Mouse (Mus musculus): Measurements from ENCODE around the gene Cldnd1. TPM values are rescaled to one million over a fixed set of nuclear protein-coding genes. Genes with fewer than 3 reads are reported as not detected.

The Cldnd1 gene
- polyA plus RNA-seq, 1 experiment from 2014 or later, result 142 TPM

DNA sequence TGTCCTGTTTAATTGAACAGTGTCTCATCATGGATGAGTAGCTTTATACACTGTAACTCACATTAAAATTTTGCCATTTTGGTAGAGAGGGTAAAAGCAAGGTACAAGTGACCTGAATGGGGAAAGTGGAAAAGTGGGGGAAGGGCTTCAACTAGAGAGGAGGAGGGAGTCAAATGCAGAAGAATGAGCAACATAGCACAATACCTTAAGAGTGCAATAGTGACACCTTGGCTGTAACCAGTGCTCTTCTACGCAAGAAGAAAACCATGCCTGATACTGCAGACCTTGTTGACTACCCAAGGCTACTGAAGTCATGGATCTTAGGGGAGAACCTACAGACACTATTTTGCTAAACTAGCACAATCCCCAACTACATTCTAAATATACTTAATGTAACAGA is 30.4 kb upstream of the Cldnd1 start:
- Histone ChIP-seq H3K36me3 (no peaks in the 10 kb centered on the region), H3K4me2 (replicated peaks) (no peak overlapping the region), H3K9me3 (no peaks in the 10 kb centered on the region), H3K27ac (no peak overlapping the region), H3K4me1 (no peaks in the 10 kb centered on the region), H3K9ac (no peak overlapping the region), H3K27me3 (no peaks in the 10 kb centered on the region), H3K4me3 (no peak overlapping the region)
- ATAC-seq (ENCODE audit: low FRiP score, low read depth), result no peak
- 92% methylated on average over 1 of the region's 1 CpGs for WGBS

DNA sequence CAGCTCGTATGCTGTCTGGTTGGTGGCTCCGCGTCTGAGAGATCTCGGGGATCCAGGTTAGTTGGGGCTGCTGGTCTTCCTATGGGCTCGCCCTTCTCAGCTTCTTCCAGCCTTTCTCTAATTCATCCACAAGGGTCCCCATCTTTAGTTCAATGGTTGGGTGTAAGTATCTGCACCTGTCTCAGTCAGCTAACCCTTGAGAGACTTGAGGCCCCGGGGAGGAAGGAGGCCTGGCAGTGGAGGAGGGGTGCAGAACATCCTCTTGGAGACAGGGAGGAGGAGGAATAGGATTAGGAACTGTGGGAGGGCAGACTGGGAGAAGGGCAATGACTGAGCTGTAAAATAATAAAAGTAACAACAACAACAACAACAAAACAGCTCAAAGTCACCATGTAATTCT is 27.5 kb upstream of the Cldnd1 start:
- no peaks in the 10 kb centered on the region for H3K36me3 ChIP-seq
- 59% methylated on average over 6 of the region's 6 CpGs for WGBS
- no peak overlapping the region for H3K4me3 ChIP-seq
- H3K4me1 ChIP-seq, result no peaks in the 10 kb centered on the region
- no peaks in the 10 kb centered on the region for H3K9me3 ChIP-seq
- ATAC-seq (ENCODE audit: low FRiP score, low read depth), result no peak
- H3K27ac ChIP-seq, result no peak overlapping the region
- no peak overlapping the region for H3K9ac ChIP-seq
- no peaks in the 10 kb centered on the region for H3K27me3 ChIP-seq
- no peak overlapping the region for H3K4me2 ChIP-seq (replicated peaks)

DNA sequence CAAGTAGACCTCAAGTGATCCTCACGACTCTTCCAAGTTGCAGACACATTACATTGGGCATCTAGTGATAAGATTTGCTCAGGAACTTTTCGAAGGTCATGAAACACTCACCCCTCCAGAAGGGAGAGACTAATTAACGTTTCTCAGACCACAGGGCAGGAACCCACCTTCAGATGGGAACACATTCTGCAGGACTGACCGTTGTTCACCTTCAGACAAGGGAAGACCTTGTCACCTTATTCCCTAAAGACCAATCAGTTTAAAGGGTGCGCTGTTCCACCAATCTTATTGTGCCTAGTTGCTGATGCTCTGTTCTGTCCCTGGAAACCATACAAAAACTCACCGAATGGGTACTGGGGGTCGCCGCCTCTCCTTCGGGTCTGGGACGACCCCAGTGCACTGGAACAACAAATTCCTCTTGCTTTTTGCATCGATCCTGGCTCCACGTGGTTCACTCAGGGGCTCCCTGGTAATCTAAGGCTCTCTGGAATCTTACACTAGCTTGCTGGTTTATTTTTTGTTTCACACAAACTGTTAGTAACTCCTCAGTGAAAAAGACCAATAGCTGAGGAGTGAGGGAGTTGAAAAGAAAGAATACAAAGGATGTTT is 26.8 kb upstream of the Cldnd1 start:
- ATAC-seq (ENCODE audit: low FRiP score, low read depth), result no peak

DNA sequence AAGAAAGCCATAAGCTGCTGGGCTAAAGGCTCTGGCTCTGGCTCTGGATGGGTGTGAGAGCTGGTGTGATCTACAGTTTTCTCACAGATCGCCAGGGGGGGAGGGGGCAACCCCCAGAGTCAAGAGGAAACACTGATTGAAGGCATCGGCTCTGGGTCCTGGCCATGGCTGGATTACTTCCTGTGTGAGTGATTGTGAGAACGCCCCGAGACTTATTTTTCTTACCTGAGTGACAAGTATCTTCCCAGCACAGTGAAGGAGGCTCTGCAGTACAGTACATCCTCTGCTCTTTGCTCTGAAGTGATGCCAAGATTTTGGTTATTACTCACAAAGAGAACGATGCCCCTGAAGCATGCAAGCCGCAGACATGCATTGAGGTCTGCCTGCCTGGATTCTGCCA is 25.9 kb upstream of the Cldnd1 start:
- Histone ChIP-seq H3K27me3 (no peaks in the 10 kb centered on the region), H3K4me3 (no peak overlapping the region), H3K4me1 (no peaks in the 10 kb centered on the region), H3K4me2 (replicated peaks) (no peak overlapping the region), H3K27ac (no peak overlapping the region), H3K36me3 (no peaks in the 10 kb centered on the region), H3K9ac (no peak overlapping the region), H3K9me3 (no peaks in the 10 kb centered on the region)
- no peak for ATAC-seq (ENCODE audit: low FRiP score, low read depth)
- WGBS, result 49% methylated on average over 6 of the region's 6 CpGs

More for the DNA sequence above, 26.8 kb upstream of the Cldnd1 start:
- no peaks in the 10 kb centered on the region for H3K9me3 ChIP-seq
- H3K4me3 ChIP-seq, result no peak overlapping the region
- no peaks in the 10 kb centered on the region for H3K27me3 ChIP-seq
- no peak overlapping the region for H3K27ac ChIP-seq
- H3K4me2 ChIP-seq (replicated peaks), result no peak overlapping the region
- no peaks in the 10 kb centered on the region for H3K36me3 ChIP-seq
- H3K9ac ChIP-seq, result no peak overlapping the region
- H3K4me1 ChIP-seq, result no peaks in the 10 kb centered on the region
- 83% methylated on average over 12 of the region's 12 CpGs for WGBS

DNA sequence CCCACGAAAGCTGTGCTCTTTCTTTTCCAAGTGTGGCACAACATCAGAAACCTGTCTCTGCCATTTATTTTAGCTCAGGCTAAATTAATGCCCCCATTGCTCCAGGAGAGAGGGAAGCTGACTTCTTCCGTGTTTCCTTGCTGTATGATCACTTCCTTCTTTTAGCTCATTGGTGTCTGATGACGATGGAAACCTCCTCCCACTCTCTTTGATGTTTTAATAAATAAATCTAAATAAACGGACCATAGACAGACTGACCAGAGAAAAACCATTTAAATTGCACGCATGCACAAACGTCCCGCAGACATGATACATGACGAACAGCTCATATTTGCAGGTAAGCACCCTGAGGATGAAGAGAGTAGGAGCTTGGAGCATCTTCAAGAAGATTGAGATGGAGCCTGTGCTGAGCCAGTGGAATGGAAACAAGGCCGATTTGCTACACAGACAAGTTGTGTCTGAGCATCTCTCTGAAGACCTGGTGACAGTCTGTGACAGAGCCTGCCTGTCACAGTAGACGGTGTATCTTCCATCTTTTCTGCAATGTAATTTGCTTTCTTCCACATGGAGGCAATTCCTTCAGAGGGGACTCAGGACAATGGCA is 25.3 kb upstream of the Cldnd1 start:
- Histone ChIP-seq H3K9ac (no peak overlapping the region), H3K27me3 (no peaks in the 10 kb centered on the region), H3K4me2 (replicated peaks) (no peak overlapping the region), H3K4me3 (no peak overlapping the region), H3K27ac (no peak overlapping the region), H3K4me1 (no peaks in the 10 kb centered on the region), H3K36me3 (no peaks in the 10 kb centered on the region), H3K9me3 (no peaks in the 10 kb centered on the region)
- ATAC-seq (ENCODE audit: low FRiP score, low read depth), result no peak
- WGBS, result 74% methylated on average over 10 of the region's 10 CpGs

DNA sequence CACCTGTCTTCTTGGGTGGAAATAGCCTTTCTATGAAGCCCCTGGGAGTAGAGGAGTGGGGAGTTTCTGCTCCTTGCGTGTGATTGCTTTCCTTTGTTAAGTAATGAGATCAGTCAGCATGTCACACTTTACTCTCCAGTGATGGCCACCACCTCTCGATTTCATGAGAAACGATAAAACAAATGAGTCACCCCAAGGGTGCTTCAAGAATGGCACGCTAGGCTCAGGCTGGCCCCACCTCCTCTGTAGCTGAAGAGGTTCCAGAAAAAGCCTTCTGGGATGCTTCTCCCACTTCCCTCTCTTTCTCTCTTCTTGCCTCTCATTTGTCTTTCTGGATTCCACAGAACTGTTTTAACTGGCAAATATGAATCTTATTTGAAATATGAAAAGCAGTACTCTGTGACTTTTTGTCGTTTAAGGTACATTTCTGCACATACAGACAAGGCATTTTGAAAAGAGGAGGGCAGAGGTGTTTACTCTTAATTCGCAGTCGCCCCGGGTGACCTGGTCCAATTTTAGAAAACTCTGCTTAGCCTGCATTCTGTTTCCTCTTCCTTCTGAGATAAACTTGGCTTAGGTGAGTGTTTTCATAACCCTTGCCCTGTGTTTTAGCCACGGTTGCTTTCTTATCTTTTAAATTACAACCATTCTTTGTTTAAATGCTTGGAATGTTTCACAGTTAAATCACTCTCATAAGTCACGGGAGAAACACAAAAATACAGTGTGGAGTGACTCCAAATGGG is 24.2 kb upstream of the Cldnd1 start:
- 43% methylated on average over 10 of the region's 10 CpGs for WGBS
- Histone ChIP-seq H3K4me1 (no peaks in the 10 kb centered on the region), H3K4me2 (replicated peaks) (no peak overlapping the region), H3K9ac (no peak overlapping the region), H3K4me3 (no peak overlapping the region), H3K27me3 (no peaks in the 10 kb centered on the region), H3K9me3 (no peaks in the 10 kb centered on the region), H3K36me3 (no peaks in the 10 kb centered on the region), H3K27ac (no peak overlapping the region)
- ATAC-seq (ENCODE audit: low FRiP score, low read depth), result no peak

DNA sequence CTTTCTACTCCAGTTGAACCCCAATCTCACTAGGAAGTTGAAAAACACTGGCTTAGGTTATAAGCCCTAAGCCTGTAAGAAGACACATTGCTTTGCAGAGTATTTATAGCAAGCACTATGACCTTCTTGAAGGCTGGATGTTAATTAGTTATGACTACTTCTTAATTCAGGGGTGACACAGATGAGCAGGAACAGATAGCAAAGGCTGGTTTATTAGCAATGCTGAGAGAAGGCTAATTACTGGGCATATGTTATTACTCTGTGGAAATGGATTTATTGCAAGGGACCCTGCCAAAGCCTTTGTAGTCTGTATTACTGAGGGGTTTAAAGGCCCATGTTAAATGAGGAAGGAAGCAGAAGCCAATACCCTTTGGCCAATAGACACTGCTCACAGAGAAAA is 22.7 kb upstream of the Cldnd1 start:
- no peak overlapping the region for H3K4me3 ChIP-seq

DNA sequence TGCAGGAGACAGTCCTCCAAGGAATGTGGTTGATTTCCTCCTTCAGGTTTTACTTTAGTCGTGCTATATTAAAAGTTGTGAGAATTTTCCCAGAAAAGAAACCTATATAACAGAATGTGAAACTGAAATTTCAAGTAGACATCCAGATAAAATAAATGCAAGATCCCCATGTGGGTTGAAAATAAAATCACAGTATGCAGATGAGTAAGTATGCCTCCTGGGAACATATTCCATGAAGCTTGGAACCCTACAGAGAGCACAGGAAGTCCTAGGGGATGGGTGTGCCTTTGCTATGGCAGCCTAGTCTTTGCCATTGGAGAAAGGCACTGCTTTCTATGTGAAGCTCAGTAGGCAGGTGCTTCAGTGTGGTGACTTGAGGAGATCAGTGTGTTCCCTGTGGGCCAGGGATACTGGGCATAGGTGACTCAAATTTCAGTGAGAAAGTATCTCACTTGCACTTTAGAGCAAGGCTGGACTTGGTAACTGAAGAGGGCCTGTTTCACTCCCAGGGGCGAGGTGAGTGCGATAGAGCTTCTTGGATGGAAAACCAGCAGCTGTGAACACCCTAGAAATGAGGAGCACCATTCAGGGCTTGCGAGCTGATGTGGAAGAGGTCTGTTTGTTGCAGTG is 20.3 kb upstream of the Cldnd1 start:
- H3K4me3 ChIP-seq, result no peak overlapping the region
- no peak overlapping the region for H3K27ac ChIP-seq
- 87% methylated on average over 4 of the region's 4 CpGs for WGBS
- H3K9ac ChIP-seq, result no peak overlapping the region
- no peak overlapping the region for H3K4me2 ChIP-seq (replicated peaks)
- H3K36me3 ChIP-seq, result no peaks in the 10 kb centered on the region
- H3K27me3 ChIP-seq, result no peaks in the 10 kb centered on the region
- no peaks in the 10 kb centered on the region for H3K9me3 ChIP-seq
- ATAC-seq (ENCODE audit: low FRiP score, low read depth), result no peak
- no peaks in the 10 kb centered on the region for H3K4me1 ChIP-seq

More for the DNA sequence above, 22.7 kb upstream of the Cldnd1 start:
- Histone ChIP-seq H3K27me3 (no peaks in the 10 kb centered on the region), H3K4me2 (replicated peaks) (no peak overlapping the region), H3K9ac (no peak overlapping the region), H3K36me3 (no peaks in the 10 kb centered on the region), H3K4me1 (no peaks in the 10 kb centered on the region), H3K9me3 (no peaks in the 10 kb centered on the region), H3K27ac (no peak overlapping the region)
- no peak for ATAC-seq (ENCODE audit: low FRiP score, low read depth)

DNA sequence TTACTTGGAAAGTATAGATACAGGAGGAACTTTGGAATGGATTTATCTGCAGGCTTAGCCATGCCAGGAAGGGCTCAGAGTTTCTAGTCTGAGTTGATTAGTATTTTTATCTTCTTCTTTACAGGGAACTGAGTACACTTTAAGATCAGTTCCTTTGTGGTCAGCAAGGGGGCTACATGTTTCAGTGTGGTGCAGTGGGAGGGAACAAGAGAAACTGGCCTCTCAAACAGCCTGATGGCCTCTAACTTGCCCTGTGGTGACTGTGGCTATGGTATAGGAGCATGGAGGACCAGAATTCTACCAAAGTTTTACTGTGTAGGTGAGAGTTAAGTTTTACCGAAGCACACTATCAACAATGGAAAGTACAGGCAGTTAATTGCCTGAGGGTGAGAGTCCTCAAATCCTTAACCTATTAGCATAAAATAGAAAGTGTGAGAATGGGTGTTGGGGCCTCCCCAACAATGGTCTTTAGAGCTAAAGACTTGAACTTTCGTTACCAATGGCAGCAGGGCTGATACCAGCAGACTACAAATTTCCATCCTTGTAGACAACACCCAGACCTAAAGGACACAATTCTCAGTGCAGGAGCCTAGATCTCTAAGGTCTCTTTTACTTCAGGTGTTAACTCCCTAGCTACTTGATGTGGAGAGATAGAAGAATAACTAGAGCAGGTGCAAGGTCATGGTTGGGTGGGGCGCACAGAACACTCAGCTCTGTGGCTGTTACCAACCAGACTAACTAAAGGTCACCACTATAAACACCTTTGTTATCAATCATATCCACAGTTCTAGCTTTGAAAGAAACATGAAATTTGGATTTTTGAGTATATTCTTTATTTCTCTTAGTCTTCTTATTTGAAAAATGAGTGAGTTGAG is 18.9 kb upstream of the Cldnd1 start:
- H3K27me3 ChIP-seq, result no peaks in the 10 kb centered on the region
- no peaks in the 10 kb centered on the region for H3K36me3 ChIP-seq
- no peaks in the 10 kb centered on the region for H3K4me1 ChIP-seq
- 84% methylated on average over 3 of the region's 3 CpGs for WGBS
- no peak overlapping the region for H3K4me3 ChIP-seq
- no peak overlapping the region for H3K4me2 ChIP-seq (replicated peaks)
- no peak overlapping the region for H3K27ac ChIP-seq
- ATAC-seq (ENCODE audit: low FRiP score, low read depth), result no peak
- no peak overlapping the region for H3K9ac ChIP-seq
- H3K9me3 ChIP-seq, result no peaks in the 10 kb centered on the region

DNA sequence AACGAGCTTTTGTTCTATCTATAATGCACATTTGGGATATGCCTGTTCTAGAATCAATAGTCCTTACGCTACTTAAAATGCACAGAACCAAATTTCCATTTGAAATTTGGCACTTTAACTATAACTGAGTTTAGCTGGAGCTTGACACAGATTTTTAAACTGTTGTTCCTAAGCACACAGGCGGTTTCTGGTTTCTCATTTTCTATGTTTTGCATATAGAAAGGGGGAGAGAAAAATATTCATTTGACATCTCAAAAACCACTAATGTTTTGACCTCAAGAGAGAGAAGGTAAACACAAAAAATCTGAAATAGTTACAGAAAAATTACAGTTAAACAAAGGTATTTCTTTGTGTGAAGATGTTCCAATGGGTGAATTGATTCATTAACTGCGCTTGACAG is 18.2 kb upstream of the Cldnd1 start:
- Histone ChIP-seq H3K9ac (no peak overlapping the region), H3K9me3 (no peaks in the 10 kb centered on the region), H3K4me3 (no peak overlapping the region), H3K4me2 (replicated peaks) (no peak overlapping the region), H3K4me1 (no peaks in the 10 kb centered on the region), H3K27ac (no peak overlapping the region), H3K27me3 (no peaks in the 10 kb centered on the region), H3K36me3 (no peaks in the 10 kb centered on the region)
- ATAC-seq (ENCODE audit: low FRiP score, low read depth), result no peak
- WGBS, result 85% methylated on average over 4 of the region's 4 CpGs

DNA sequence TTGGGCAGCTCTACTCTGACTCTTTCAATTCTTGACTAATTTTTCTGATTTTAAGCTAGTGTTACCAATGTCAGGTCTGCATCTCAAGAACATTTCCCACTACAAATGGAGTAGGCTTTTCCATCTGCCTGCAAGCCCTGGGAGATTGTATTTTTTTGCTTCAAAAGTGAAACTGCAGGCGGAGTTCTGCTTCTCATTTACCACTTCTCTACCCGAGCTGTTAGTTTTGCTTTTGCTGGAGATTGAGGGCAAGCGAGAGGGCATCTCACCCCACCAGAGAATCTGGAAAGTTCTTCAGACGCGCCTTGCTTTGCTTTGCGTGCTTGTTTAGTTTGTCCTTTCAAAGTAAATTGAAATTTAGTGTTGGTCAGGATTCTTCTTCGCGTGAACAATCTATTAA is 15.5 kb upstream of the Cldnd1 start:
- Histone ChIP-seq H3K9me3 (no peaks in the 10 kb centered on the region), H3K27ac (no peak overlapping the region), H3K27me3 (no peaks in the 10 kb centered on the region), H3K9ac (no peak overlapping the region), H3K4me1 (no peaks in the 10 kb centered on the region), H3K36me3 (no peaks in the 10 kb centered on the region), H3K4me2 (replicated peaks) (no peak overlapping the region), H3K4me3 (no peak overlapping the region)
- ATAC-seq (ENCODE audit: low FRiP score, low read depth), result no peak
- WGBS, result 69% methylated on average over 8 of the region's 8 CpGs

DNA sequence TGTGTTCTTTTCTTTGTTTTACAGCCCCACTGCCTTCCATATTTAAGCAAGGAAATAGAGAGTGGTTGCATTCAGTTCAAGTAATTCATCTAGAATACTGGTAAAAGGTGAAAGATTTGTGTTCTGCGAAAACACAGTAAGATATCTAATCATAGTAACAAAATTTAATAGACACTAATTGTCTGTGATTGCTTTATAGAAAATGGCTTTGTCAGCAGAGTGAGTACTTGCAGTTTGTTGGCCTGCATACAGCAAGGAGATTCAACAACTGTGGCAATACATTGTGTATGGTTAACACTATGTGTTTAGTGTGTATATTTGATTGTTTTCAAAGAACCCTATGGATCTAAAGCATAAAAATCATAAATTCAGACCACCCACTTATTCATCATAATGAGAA is 14.6 kb upstream of the Cldnd1 start:
- H3K36me3 ChIP-seq, result no peaks in the 10 kb centered on the region
- H3K4me3 ChIP-seq, result no peak overlapping the region
- no peak for ATAC-seq (ENCODE audit: low FRiP score, low read depth)
- H3K4me2 ChIP-seq (replicated peaks), result no peak overlapping the region
- no peaks in the 10 kb centered on the region for H3K9me3 ChIP-seq
- H3K27ac ChIP-seq, result no peak overlapping the region
- H3K9ac ChIP-seq, result no peak overlapping the region
- 80% methylated on average over 1 of the region's 1 CpGs for WGBS
- H3K27me3 ChIP-seq, result no peaks in the 10 kb centered on the region
- no peaks in the 10 kb centered on the region for H3K4me1 ChIP-seq
